Mouse (Mus musculus): ENCODE measurements around the gene Aco1. TPM values are rescaled to one million over a fixed set of nuclear protein-coding genes. Genes with fewer than 3 reads are reported as not detected.

Aco1 gene
- polyA plus RNA-seq, 1 experiment from 2014 or later = 65.4 TPM

- WGBS = 82% methylated on average over 4 of the region's 6 CpGs
- no peaks in the 10 kb centered on the region for H3K36me3 ChIP-seq (ENCODE audit: control insufficient read depth, insufficient read depth, low read length)
- no peak overlapping the region for H3K9ac ChIP-seq (ENCODE audit: low read length)
- no peaks in the 10 kb centered on the region for H3K9me3 ChIP-seq (ENCODE audit: control insufficient read depth, low read length)
- no peak overlapping the region for H3K4me2 ChIP-seq (ENCODE audit: low read depth)
- no peak overlapping the region for H3K27ac ChIP-seq (ENCODE audit: low read depth, low read length)
- H3K4me1 ChIP-seq (ENCODE audit: control insufficient read depth, insufficient read depth, low read length) = no peaks in the 10 kb centered on the region
- no peak for DNase-seq (ENCODE audit: low spot score)
- no peak overlapping the region for H3K4me3 ChIP-seq (ENCODE audit: low read depth, low read length)
- H3K27me3 ChIP-seq (ENCODE audit: control insufficient read depth, insufficient read depth, low read length) = no peaks in the 10 kb centered on the region
- no peak for ATAC-seq (ENCODE audit: insufficient read depth, low FRiP score, low TSS enrichment)
These were observed 69.3 kb downstream of the Aco1 start for GRCm38 (mm10) chr4:40212177-40212576.

GRCm38 (mm10) chr4:40217910-40218309 is 75.0 kb downstream of the Aco1 start:
- WGBS = 53% methylated on average over 3 of the region's 3 CpGs
- no peak for DNase-seq (ENCODE audit: low spot score)
- no peaks in the 10 kb centered on the region for H3K9me3 ChIP-seq (ENCODE audit: control insufficient read depth, low read length)
- H3K36me3 ChIP-seq (ENCODE audit: control insufficient read depth, insufficient read depth, low read length) = no peaks in the 10 kb centered on the region
- no peak overlapping the region for H3K9ac ChIP-seq (ENCODE audit: low read length)
- no peak overlapping the region for H3K27ac ChIP-seq (ENCODE audit: low read depth, low read length)
- no peak overlapping the region for H3K4me2 ChIP-seq (ENCODE audit: low read depth)
- no peak for ATAC-seq (ENCODE audit: insufficient read depth, low FRiP score, low TSS enrichment)
- H3K4me3 ChIP-seq (ENCODE audit: low read depth, low read length) = no peak overlapping the region
- H3K4me1 ChIP-seq (ENCODE audit: control insufficient read depth, insufficient read depth, low read length) = no peaks in the 10 kb centered on the region
- H3K27me3 ChIP-seq (ENCODE audit: control insufficient read depth, insufficient read depth, low read length) = no peaks in the 10 kb centered on the region

- no peak overlapping the region for H3K4me3 ChIP-seq (ENCODE audit: low read depth, low read length)
- H3K9ac ChIP-seq (ENCODE audit: low read length) = no peak overlapping the region
- H3K4me2 ChIP-seq (ENCODE audit: low read depth) = no peak overlapping the region
- H3K27me3 ChIP-seq (ENCODE audit: control insufficient read depth, insufficient read depth, low read length) = no peaks in the 10 kb centered on the region
- H3K9me3 ChIP-seq (ENCODE audit: control insufficient read depth, low read length) = no peaks in the 10 kb centered on the region
- no peaks in the 10 kb centered on the region for H3K4me1 ChIP-seq (ENCODE audit: control insufficient read depth, insufficient read depth, low read length)
- DNase-seq (ENCODE audit: low spot score) (peak; percentile 33), ATAC-seq (ENCODE audit: insufficient read depth, low FRiP score, low TSS enrichment) (no peak)
- WGBS = 73% methylated on average over 7 of the region's 7 CpGs
- H3K36me3 ChIP-seq (ENCODE audit: control insufficient read depth, insufficient read depth, low read length) = no peaks in the 10 kb centered on the region
- H3K27ac ChIP-seq (ENCODE audit: low read depth, low read length) = no peak overlapping the region
These were observed 75.5 kb downstream of the Aco1 start for GRCm38 (mm10) chr4:40218382-40218781.

GRCm38 (mm10) chr4:40220437-40220836 is 77.6 kb downstream of the Aco1 start:
- DNase-seq (ENCODE audit: low spot score) (no peak), ATAC-seq (ENCODE audit: insufficient read depth, low FRiP score, low TSS enrichment) (no peak)
- no peaks in the 10 kb centered on the region for H3K9me3 ChIP-seq (ENCODE audit: control insufficient read depth, low read length)
- no peak overlapping the region for H3K27ac ChIP-seq (ENCODE audit: low read depth, low read length)
- H3K27me3 ChIP-seq (ENCODE audit: control insufficient read depth, insufficient read depth, low read length) = no peaks in the 10 kb centered on the region
- no peaks in the 10 kb centered on the region for H3K4me1 ChIP-seq (ENCODE audit: control insufficient read depth, insufficient read depth, low read length)
- no peak overlapping the region for H3K9ac ChIP-seq (ENCODE audit: low read length)
- 23% methylated on average over 12 of the region's 12 CpGs for WGBS
- no peaks in the 10 kb centered on the region for H3K36me3 ChIP-seq (ENCODE audit: control insufficient read depth, insufficient read depth, low read length)
- no peak overlapping the region for H3K4me3 ChIP-seq (ENCODE audit: low read depth, low read length)
- no peak overlapping the region for H3K4me2 ChIP-seq (ENCODE audit: low read depth)

GRCm38 (mm10) chr4:40221004-40221760 is 78.3 kb downstream of the Aco1 start:
- Histone ChIP-seq H3K4me3 (ENCODE audit: low read depth, low read length) (no peak overlapping the region), H3K4me2 (ENCODE audit: low read depth) (no peak overlapping the region), H3K27me3 (ENCODE audit: control insufficient read depth, insufficient read depth, low read length) (no peaks in the 10 kb centered on the region), H3K36me3 (ENCODE audit: control insufficient read depth, insufficient read depth, low read length) (no peaks in the 10 kb centered on the region), H3K9ac (ENCODE audit: low read length) (no peak overlapping the region), H3K9me3 (ENCODE audit: control insufficient read depth, low read length) (no peaks in the 10 kb centered on the region), H3K27ac (ENCODE audit: low read depth, low read length) (no peak overlapping the region), H3K4me1 (ENCODE audit: control insufficient read depth, insufficient read depth, low read length) (no peaks in the 10 kb centered on the region)
- WGBS = 27% methylated on average over 14 of the region's 14 CpGs
- ATAC-seq (ENCODE audit: insufficient read depth, low FRiP score, low TSS enrichment) (no peak), DNase-seq (ENCODE audit: low spot score) (no peak)

GRCm38 (mm10) chr4:40221876-40222585 is 79.2 kb downstream of the Aco1 start:
- no peak overlapping the region for H3K4me2 ChIP-seq (ENCODE audit: low read depth)
- no peaks in the 10 kb centered on the region for H3K9me3 ChIP-seq (ENCODE audit: control insufficient read depth, low read length)
- H3K27ac ChIP-seq (ENCODE audit: low read depth, low read length) = no peak overlapping the region
- H3K4me1 ChIP-seq (ENCODE audit: control insufficient read depth, insufficient read depth, low read length) = no peaks in the 10 kb centered on the region
- no peaks in the 10 kb centered on the region for H3K27me3 ChIP-seq (ENCODE audit: control insufficient read depth, insufficient read depth, low read length)
- 47% methylated on average over 21 of the region's 21 CpGs for WGBS
- no peak overlapping the region for H3K4me3 ChIP-seq (ENCODE audit: low read depth, low read length)
- H3K9ac ChIP-seq (ENCODE audit: low read length) = no peak overlapping the region
- H3K36me3 ChIP-seq (ENCODE audit: control insufficient read depth, insufficient read depth, low read length) = no peaks in the 10 kb centered on the region
- DNase-seq (ENCODE audit: low spot score) (no peak), ATAC-seq (ENCODE audit: insufficient read depth, low FRiP score, low TSS enrichment) (no peak)

GRCm38 (mm10) chr4:40226095-40226494 is 83.2 kb downstream of the Aco1 start:
- Histone ChIP-seq H3K4me2 (ENCODE audit: low read depth) (no peak overlapping the region), H3K9me3 (ENCODE audit: control insufficient read depth, low read length) (no peaks in the 10 kb centered on the region), H3K9ac (ENCODE audit: low read length) (no peak overlapping the region), H3K4me3 (ENCODE audit: low read depth, low read length) (no peak overlapping the region), H3K4me1 (ENCODE audit: control insufficient read depth, insufficient read depth, low read length) (no peaks in the 10 kb centered on the region), H3K27ac (ENCODE audit: low read depth, low read length) (no peak overlapping the region), H3K27me3 (ENCODE audit: control insufficient read depth, insufficient read depth, low read length) (no peaks in the 10 kb centered on the region), H3K36me3 (ENCODE audit: control insufficient read depth, insufficient read depth, low read length) (no peaks in the 10 kb centered on the region)
- WGBS = 75% methylated on average over 5 of the region's 5 CpGs
- DNase-seq (ENCODE audit: low spot score) (no peak), ATAC-seq (ENCODE audit: insufficient read depth, low FRiP score, low TSS enrichment) (no peak)

GRCm38 (mm10) chr4:40227131-40227530 is 84.2 kb downstream of the Aco1 start:
- H3K9ac ChIP-seq (ENCODE audit: low read length) = no peak overlapping the region
- no peaks in the 10 kb centered on the region for H3K27me3 ChIP-seq (ENCODE audit: control insufficient read depth, insufficient read depth, low read length)
- H3K4me3 ChIP-seq (ENCODE audit: low read depth, low read length) = no peak overlapping the region
- no peaks in the 10 kb centered on the region for H3K36me3 ChIP-seq (ENCODE audit: control insufficient read depth, insufficient read depth, low read length)
- H3K4me1 ChIP-seq (ENCODE audit: control insufficient read depth, insufficient read depth, low read length) = no peaks in the 10 kb centered on the region
- DNase-seq (ENCODE audit: low spot score) = no peak
- H3K4me2 ChIP-seq (ENCODE audit: low read depth) = no peak overlapping the region
- ATAC-seq (ENCODE audit: insufficient read depth, low FRiP score, low TSS enrichment) = no peak
- H3K27ac ChIP-seq (ENCODE audit: low read depth, low read length) = no peak overlapping the region
- H3K9me3 ChIP-seq (ENCODE audit: control insufficient read depth, low read length) = no peaks in the 10 kb centered on the region
- 88% methylated on average over 11 of the region's 11 CpGs for WGBS

- DNase-seq (ENCODE audit: low spot score) = no peak
- Histone ChIP-seq H3K4me1 (ENCODE audit: control insufficient read depth, insufficient read depth, low read length) (no peaks in the 10 kb centered on the region), H3K36me3 (ENCODE audit: control insufficient read depth, insufficient read depth, low read length) (no peaks in the 10 kb centered on the region), H3K9me3 (ENCODE audit: control insufficient read depth, low read length) (no peaks in the 10 kb centered on the region), H3K9ac (ENCODE audit: low read length) (no peak overlapping the region), H3K4me3 (ENCODE audit: low read depth, low read length) (no peak overlapping the region), H3K27ac (ENCODE audit: low read depth, low read length) (no peak overlapping the region), H3K27me3 (ENCODE audit: control insufficient read depth, insufficient read depth, low read length) (no peaks in the 10 kb centered on the region), H3K4me2 (ENCODE audit: low read depth) (no peak overlapping the region)
- WGBS = 89% methylated on average over 7 of the region's 7 CpGs
- ATAC-seq (ENCODE audit: insufficient read depth, low FRiP score, low TSS enrichment) = no peak
These were observed 85.0 kb downstream of the Aco1 start for GRCm38 (mm10) chr4:40227886-40228285.

Data from neural tube, embryonic 11.5 days (tissue).